25 mouse cellular contexts compared by ENCODE assay signal in genomic region chr9:118950061-118950460, GRCm38 (mm10). TPM values are rescaled to one million over a fixed set of nuclear protein-coding genes. Genes with fewer than 3 reads are reported as not detected.
DNase-seq lines count a peak whose midpoint lies in the region; ATAC-seq and TF ChIP-seq lines count a peak whose summit lies in the region.
"Had no signal": no experiment of that assay in that cellular context is flagged by ENCODE, and none has a peak within 500 bp of the region (broad histone marks: within the 10 kb centered on the region; RNA-seq: fewer than 3 reads in every experiment).

No protein-coding gene starts in this region.

- no peaks in the 10 kb centered on the region for H3K9me3 ChIP-seq in neural tube, embryonic 15.5 days (replicated peaks)
- H3K9me3 ChIP-seq: embryonic facial prominence, embryonic 12.5 days; hindbrain, embryonic 10.5 days; stomach, embryonic 15.5 days had no signal

- TF ChIP-seq POLR2A in lung, adult 2 months (IDR thresholded peaks at IDR 0.05; ENCODE audit: borderline replicate concordance, extremely low read depth, low read depth, low read length) = no peak

- peak; percentile 35 for DNase-seq in adrenal gland, postnatal 14 days
- DNase-seq in adrenal gland, adult 18-20 months (ENCODE audit: low spot score in 2 of 2) = no peak
- DNase-seq in lung, adult 2 months = peak; percentile 13
- no peak for DNase-seq in lung, postnatal 4 days
- peak; percentile 53 for DNase-seq in R1 (ENCODE audit: low read depth, low spot score)
- DNase-seq in kidney, postnatal 4 days = no peak
- DNase-seq: adrenal gland, adult 2 months; cerebellum, adult 9-10 months; gastrocnemius, postnatal 36 days; kidney, adult 11 months; kidney, postnatal 10 days; left cerebral cortex, postnatal 4 days; liver; retina, postnatal 1 day; thymus, postnatal 14 days had no signal

- WGBS in lung, adult 2 months = 56% methylated on average over 10 of the region's 10 CpGs
- WGBS in neural tube, embryonic 15.5 days = 79% methylated on average over 10 of the region's 10 CpGs

- no peaks in the 10 kb centered on the region for H3K27me3 ChIP-seq in neural tube, embryonic 15.5 days (replicated peaks)
- H3K27me3 ChIP-seq: embryonic facial prominence, embryonic 12.5 days; stomach, embryonic 15.5 days had no signal

- no peak for TF ChIP-seq CTCF in lung, adult 2 months (IDR thresholded peaks at IDR 0.05; ENCODE audit: insufficient read depth, low read length)

- peaks cover 25% of the 10 kb centered on the region for H3K4me1 ChIP-seq in lung, adult 2 months (ENCODE audit: control insufficient read depth, insufficient read depth, low read length)
- no peaks in the 10 kb centered on the region; the same call in 1 of the 2 replicates for H3K4me1 ChIP-seq in neural tube, embryonic 15.5 days

- H3K36me3 ChIP-seq in neural tube, embryonic 15.5 days = no peaks in the 10 kb centered on the region
- H3K36me3 ChIP-seq: G1E; stomach, embryonic 15.5 days had no signal

- no peak overlapping the region for H3K4me2 ChIP-seq in neural tube, embryonic 15.5 days
- H3K4me2 ChIP-seq: embryonic facial prominence, embryonic 12.5 days; stomach, embryonic 15.5 days had no signal

- no peak overlapping the region for H3K4me3 ChIP-seq in lung, adult 2 months (replicated peaks; ENCODE audit: extremely low read depth, low read depth, low read length)
- H3K4me3 ChIP-seq in neural tube, embryonic 15.5 days (replicated peaks) = no peak overlapping the region
- H3K4me3 ChIP-seq: embryonic facial prominence, embryonic 12.5 days; erythroblast, embryonic 14.5 days; hindbrain, embryonic 10.5 days; stomach, embryonic 15.5 days had no signal

- peak; percentile 52; the same call in 1 of the 2 replicates for ATAC-seq in megakaryocyte progenitor cell, adult 5-6 weeks (replicated peaks; ENCODE audit: poor library complexity)
- ATAC-seq in neural tube, embryonic 15.5 days (ENCODE audit: low FRiP score) = no peak
- ATAC-seq: forebrain, embryonic 14.5 days; hindbrain, postnatal 0 days; midbrain, embryonic 16.5 days had no signal

- H3K9ac ChIP-seq in neural tube, embryonic 15.5 days (replicated peaks) = no peak overlapping the region
- H3K9ac ChIP-seq: embryonic facial prominence, embryonic 12.5 days; stomach, embryonic 15.5 days had no signal

- H3K27ac ChIP-seq in neural tube, embryonic 15.5 days (replicated peaks) = no peak overlapping the region
- H3K27ac ChIP-seq: embryonic facial prominence, embryonic 12.5 days; hindbrain, postnatal 0 days; stomach, embryonic 15.5 days had no signal

RNA-seq across cellular contexts. Expression of gene Ctdspl, which starts 23.8 kb away (rescaled TPM):
- total RNA-seq in adrenal gland, postnatal 14 days (2021) = 28.6 and 32.0 TPM in 2 replicates
- 10 to 100 TPM; 28.8 to 37.7 TPM for total RNA-seq in adrenal gland, adult 18-20 months (2021)
- 70.4 and 83.4 TPM in 2 replicates for polyA plus RNA-seq in lung, adult 2 months (2012; rRNA removed)
- 16.7 and 19.4 TPM in 2 replicates for total RNA-seq in megakaryocyte progenitor cell, adult 5-6 weeks (2015)
- 7.4 and 8.1 TPM in 2 replicates for total RNA-seq in megakaryocyte progenitor cell, adult 5-6 weeks (2017)
- polyA plus RNA-seq in neural tube, embryonic 15.5 days (2015; fragmentation: Nextera tagmentation; extraction: Ambion mirVana) = 7.9 and 8.6 TPM in 2 replicates
- polyA plus RNA-seq: G1E had no signal

Comparison
In these comparisons a context has a peak if more than half of its experiments do, and no peak if none do; other contexts are left out.
1. DNase-seq: peak in adrenal gland, postnatal 14 days (single experiment), lung, adult 2 months (single experiment) and R1 (single experiment); none in adrenal gland, adult 18-20 months (0 of 2), lung, postnatal 4 days (0 of 2) and kidney, postnatal 4 days (0 of 2).